Mouse (Mus musculus) cerebellum, adult 2 months (tissue): ENCODE data around the gene Muc2. TPM values are rescaled to one million over a fixed set of nuclear protein-coding genes. Genes with fewer than 3 reads are reported as not detected.

Experiments
- DNase-seq, 2 experiments: peaks; one replicate each; pipeline ENCODE4 v3.0.0; 2021
- H3K27ac ChIP-seq: fragments of 200-500 bp; 2 replicates; pipeline ENCODE4 v1.5.1; 2012; ENCODE audit warnings: low read length, control low read depth, inconsistent platforms; ENCODE audit not compliant: insufficient read depth
- H3K27me3 ChIP-seq: fragments of 200-500 bp; 2 replicates; pipeline ENCODE4 v1.6.1; 2012; ENCODE audit warnings: inconsistent platforms, mild to moderate bottlenecking, low read length, moderate library complexity; ENCODE audit not compliant: control insufficient read depth, insufficient read depth
- H3K4me1 ChIP-seq: fragments of 200-500 bp; 2 replicates; pipeline ENCODE4 v1.6.1; 2011; ENCODE audit warnings: low read length; ENCODE audit not compliant: control insufficient read depth, insufficient read depth
- H3K4me3 ChIP-seq: fragments of 200-500 bp; replicated peaks from 2 replicates; pipeline ENCODE3; 2011; ENCODE audit warnings: mild to moderate bottlenecking, low read depth, low read length, control low read depth; ENCODE audit not compliant: insufficient read depth
- CTCF ChIP-seq: fragments of 200-500 bp; IDR thresholded peaks from 2 replicates; pipeline ENCODE4 v1.5.1; 2011; ENCODE audit warnings: low read depth, mild to moderate bottlenecking, control low read depth, low read length, moderate library complexity, borderline replicate concordance; ENCODE audit not compliant: insufficient read depth
- POLR2A ChIP-seq: fragments of 200-500 bp; IDR thresholded peaks from 2 replicates; pipeline ENCODE4 v1.6.1; 2011; ENCODE audit warnings: low read length, control low read depth, borderline replicate concordance; ENCODE audit not compliant: insufficient read depth
- WGBS: fragments of 180-500 bp; shearing (Covaris S2); methylation state at CpG from one replicate; pipeline ENCODE4 v1.1.7; 2018; 5-methylcytosine and 5-hydroxymethylcytosine counted together
- polyA plus RNA-seq: library from polyadenylated mRNA; depleted of rRNA; stranded (reverse); fragments of >200 nt; gene quantifications from 2 replicates; pipeline ENCODE4 v1.2.3, GENCODE M21; 2012

The Muc2 gene
- polyA plus RNA-seq, 1 experiment, result 0.44 TPM

- DNase-seq, result no peak
- WGBS, result 78% methylated on average over 5 of the region's 5 CpGs
- no peak for TF ChIP-seq POLR2A
- no peak for TF ChIP-seq CTCF
- no peaks in the 10 kb centered on the region for H3K4me1 ChIP-seq
- H3K4me3 ChIP-seq, result no peak overlapping the region
- H3K27ac ChIP-seq, result no peak overlapping the region
- no peaks in the 10 kb centered on the region for H3K27me3 ChIP-seq
These were observed 4.1 kb downstream of the Muc2 start for GRCm38 (mm10) chr7:141694274-141694639.

DNA sequence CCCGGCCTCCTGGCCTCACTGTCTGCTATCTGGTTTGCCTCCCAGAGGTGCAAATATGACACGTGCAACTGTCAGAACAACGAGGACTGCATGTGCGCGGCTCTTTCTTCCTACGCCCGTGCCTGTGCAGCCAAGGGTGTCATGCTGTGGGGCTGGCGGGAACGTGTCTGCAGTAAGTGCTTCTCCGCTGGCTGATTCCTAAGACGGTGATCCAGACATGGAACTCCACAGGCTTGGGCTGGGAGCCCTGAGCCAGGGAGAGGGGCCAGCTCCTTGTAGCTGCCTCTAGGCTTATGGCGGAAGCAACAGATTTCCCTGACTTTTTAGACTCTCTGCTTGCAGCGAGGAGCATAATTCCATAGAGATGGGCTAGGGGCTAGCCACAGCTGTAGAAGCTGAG is 6.4 kb downstream of the Muc2 start:
- Histone ChIP-seq H3K27me3 (no peaks in the 10 kb centered on the region), H3K4me3 (no peak overlapping the region), H3K27ac (no peak overlapping the region), H3K4me1 (no peaks in the 10 kb centered on the region)
- 22% methylated on average over 13 of the region's 13 CpGs for WGBS
- DNase-seq, result no peak
- TF ChIP-seq CTCF (no peak), POLR2A (no peak)

GRCm38 (mm10) chr7:141699556-141700220 is 9.5 kb downstream of the Muc2 start:
- no peak overlapping the region for H3K4me3 ChIP-seq
- WGBS, result 90% methylated on average over 8 of the region's 8 CpGs
- DNase-seq, result no peak
- H3K27me3 ChIP-seq, result no peaks in the 10 kb centered on the region
- no peaks in the 10 kb centered on the region for H3K4me1 ChIP-seq
- TF ChIP-seq CTCF, result no peak
- TF ChIP-seq POLR2A, result no peak
- H3K27ac ChIP-seq, result no peak overlapping the region

DNA sequence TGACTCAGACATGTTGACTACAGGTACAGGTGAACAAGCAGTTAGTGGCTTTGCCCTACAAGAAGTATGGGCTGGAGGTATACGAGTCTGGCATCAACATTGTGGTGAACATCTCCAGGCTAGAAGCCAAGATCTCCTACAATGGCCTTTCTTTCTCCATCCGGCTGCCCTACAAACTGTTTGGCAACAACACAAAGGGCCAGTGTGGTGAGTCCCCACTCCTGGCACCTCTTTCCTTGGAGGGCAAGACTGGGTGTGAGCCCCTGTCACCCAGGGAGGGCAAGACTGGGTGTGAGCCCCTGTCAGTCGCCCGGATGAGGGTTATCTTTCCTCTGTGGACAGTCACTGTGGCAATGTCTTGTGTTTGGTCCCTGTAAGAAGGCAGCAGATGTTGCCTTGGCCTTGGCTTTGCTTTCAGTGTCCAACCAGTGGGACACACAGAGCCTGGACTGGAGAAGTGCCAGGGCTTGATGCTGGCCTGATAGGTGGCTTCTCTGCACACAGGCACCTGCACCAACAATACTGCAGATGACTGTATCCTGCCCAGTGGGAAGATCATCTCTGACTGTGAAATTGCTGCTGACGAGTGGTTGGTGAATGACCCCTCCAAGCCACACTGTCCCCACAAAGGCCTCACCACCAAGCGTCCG is 57.4 kb downstream of the Muc2 start:
- Histone ChIP-seq H3K27ac (no peak overlapping the region), H3K27me3 (no peaks in the 10 kb centered on the region; the same call in 1 of the 2 replicates), H3K4me1 (peaks cover 6% of the 10 kb centered on the region), H3K4me3 (no peak overlapping the region)
- peak in 1 of 2 experiments; percentile 7 for DNase-seq
- WGBS, result 39% methylated on average over 7 of the region's 7 CpGs
- no peak for TF ChIP-seq CTCF
- TF ChIP-seq POLR2A, result no peak

DNA sequence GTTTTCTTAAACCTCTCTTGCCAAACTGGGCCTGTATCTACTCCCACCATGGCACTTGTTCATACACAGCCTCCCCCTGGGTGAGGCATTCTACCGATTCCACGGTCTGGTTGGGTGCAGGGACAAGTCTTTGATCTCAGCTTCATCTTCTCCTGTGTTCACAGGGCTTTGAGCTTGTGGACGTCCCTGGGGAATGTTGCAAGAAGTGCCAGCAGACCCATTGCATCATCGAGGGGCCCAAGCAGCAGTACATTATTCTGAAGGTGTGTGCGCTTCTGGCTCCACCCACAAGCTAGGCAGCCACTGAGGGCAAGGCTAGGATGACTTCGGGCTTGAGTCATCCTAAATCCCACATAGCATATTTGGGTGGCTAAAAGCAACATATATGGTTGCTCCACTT is 62.4 kb downstream of the Muc2 start:
- 70% methylated on average over 6 of the region's 6 CpGs for WGBS
- no peak for TF ChIP-seq CTCF
- no peak for TF ChIP-seq POLR2A

GRCm38 (mm10) chr7:141755831-141756230 is 65.7 kb downstream of the Muc2 start:
- Histone ChIP-seq H3K27me3 (no peaks in the 10 kb centered on the region), H3K27ac (no peak overlapping the region), H3K4me3 (no peak overlapping the region), H3K4me1 (no peaks in the 10 kb centered on the region)
- DNase-seq, result peak; percentile 57 to 71
- 46% methylated on average over 4 of the region's 4 CpGs for WGBS
- TF ChIP-seq CTCF, result peak; percentile 84
- TF ChIP-seq POLR2A, result no peak

More for the DNA sequence above, 62.4 kb downstream of the Muc2 start:
- Histone ChIP-seq H3K4me1 (peaks cover 5% of the 10 kb centered on the region), H3K4me3 (no peak overlapping the region), H3K27ac (no peak overlapping the region), H3K27me3 (no peaks in the 10 kb centered on the region)
- no peak for DNase-seq

DNA sequence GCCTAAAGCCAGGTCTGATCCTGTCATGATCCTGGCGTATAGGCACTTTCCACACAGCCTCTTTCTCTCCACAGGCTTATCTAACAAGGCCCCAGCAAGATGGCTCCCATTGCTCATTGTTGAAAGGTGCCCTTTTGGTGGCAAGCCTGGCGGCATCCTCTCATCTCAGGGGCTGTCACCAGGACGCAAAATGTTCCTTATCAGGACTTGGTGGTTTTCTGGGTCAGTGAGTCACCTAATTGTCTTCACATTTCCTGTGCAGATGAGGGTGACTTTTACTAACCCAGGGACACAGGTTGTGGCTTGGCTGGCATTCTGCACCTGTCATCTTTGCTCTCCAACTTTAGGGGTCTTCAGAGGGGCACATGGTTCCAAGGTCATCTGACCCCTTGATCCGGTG is 68.2 kb downstream of the Muc2 start:
- Histone ChIP-seq H3K27ac (no peak overlapping the region), H3K27me3 (no peaks in the 10 kb centered on the region), H3K4me3 (no peak overlapping the region), H3K4me1 (no peaks in the 10 kb centered on the region)
- no peak for TF ChIP-seq POLR2A
- no peak for TF ChIP-seq CTCF
- no peak for DNase-seq
- WGBS, result 77% methylated on average over 4 of the region's 4 CpGs

DNA sequence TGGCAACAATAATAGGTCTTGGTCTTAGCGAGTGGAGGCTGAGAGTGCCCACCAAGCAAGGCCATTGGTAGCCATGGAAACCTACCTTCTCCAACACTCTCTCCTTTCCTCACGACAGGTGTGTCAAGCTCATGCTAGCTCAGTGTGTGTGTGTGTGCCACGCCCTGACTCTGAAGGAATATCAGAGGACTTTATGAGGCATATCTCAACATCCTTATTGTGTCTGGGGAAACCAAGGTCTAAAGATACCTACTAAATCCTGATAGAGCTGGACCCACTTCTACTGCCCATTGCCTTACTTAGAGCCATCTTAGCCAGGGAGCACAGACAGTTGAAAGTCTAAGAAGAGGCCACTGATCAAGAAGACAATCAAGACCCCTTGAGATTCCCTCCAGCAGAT is 80.4 kb downstream of the Muc2 start:
- TF ChIP-seq POLR2A (no peak), CTCF (no peak)
- H3K27me3 ChIP-seq, result no peaks in the 10 kb centered on the region
- H3K4me3 ChIP-seq, result no peak overlapping the region
- H3K27ac ChIP-seq, result no peak overlapping the region
- no peak for DNase-seq
- H3K4me1 ChIP-seq, result no peaks in the 10 kb centered on the region
- WGBS, result 82% methylated on average over 3 of the region's 3 CpGs

GRCm38 (mm10) chr7:141770988-141771387 is 80.8 kb downstream of the Muc2 start:
- no peak for TF ChIP-seq CTCF
- TF ChIP-seq POLR2A, result no peak
- H3K27ac ChIP-seq, result no peak overlapping the region
- DNase-seq, result no peak
- H3K4me3 ChIP-seq, result no peak overlapping the region
- H3K27me3 ChIP-seq, result no peaks in the 10 kb centered on the region
- no peaks in the 10 kb centered on the region for H3K4me1 ChIP-seq
- WGBS, result 83% methylated on average over 8 of the region's 8 CpGs
